Mouse (Mus musculus): Measurements from ENCODE around the gene Tbc1d23.
"Not testable (repeated sequence)": the region's sequence is repeated elsewhere in the genome, so short reads cannot be mapped to it uniquely, and the experiment has no call there.

The Tbc1d23 gene

DNA sequence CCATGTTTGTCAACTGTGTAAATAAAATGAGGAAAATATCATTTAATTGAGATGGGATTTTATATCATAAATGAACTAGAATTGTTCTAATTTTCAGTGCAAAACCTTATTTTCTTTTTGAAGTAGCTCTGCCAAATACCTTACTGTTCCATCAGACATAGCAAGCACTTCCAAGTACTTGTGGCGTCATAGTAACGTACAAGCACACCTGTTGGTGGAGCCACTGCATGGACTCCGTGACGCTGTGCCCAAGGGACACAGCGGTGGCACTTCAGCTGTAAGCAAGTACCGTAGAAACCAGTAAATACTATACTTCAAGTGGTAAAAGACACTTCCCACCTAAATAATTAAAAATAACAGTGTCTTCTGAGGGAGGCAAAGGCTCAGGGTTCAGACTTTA lies 10.9 kb downstream of the Tbc1d23 start:
- no peak for DNase-seq (ENCODE audit: low read depth, low spot score)

DNA sequence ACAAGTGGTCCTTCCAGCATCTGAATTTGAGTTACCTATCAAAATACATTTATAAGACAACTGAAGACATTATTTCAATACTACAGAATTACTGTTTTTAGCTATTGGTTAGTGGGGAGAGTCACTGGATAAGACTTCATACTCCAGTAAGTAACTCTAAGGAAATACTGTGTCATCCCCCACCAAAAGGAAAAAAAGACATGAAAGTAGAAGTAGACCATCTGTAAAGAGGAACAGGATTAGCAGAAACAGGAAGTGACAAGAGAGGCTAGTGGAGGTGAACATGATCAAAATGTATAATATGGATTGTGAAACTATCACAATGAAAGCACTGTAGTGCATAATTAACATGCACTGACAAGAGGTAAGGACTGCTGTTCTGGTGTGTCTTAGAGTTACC lies 15.3 kb downstream of the Tbc1d23 start:
- DNase-seq (ENCODE audit: low read depth, low spot score): peak; percentile 59

DNA sequence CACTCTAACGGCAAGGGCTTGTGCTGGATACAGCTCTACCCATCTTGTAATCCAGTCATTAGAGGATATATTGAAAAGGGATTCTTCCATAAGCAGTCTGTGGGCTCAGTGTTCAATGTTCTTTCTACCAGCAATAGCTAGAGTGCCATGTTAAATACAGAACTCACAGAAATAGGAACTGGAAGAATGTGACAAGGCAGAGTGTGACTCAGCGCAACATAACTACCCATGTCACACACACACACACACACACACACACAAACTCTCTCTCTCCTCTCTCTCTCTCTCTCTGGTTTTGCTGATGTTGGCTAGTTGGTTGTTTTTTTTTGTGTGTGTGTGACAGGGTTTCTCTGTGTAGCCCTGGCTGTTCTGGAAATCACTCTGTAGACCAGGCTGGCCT lies 20.3 kb downstream of the Tbc1d23 start:
- no peak for DNase-seq (ENCODE audit: low read depth, low spot score)

GRCm38 (mm10) chr16:57208342-57208741 lies 23.0 kb downstream of the Tbc1d23 start:
- DNase-seq (ENCODE audit: low read depth, low spot score): no peak

DNA sequence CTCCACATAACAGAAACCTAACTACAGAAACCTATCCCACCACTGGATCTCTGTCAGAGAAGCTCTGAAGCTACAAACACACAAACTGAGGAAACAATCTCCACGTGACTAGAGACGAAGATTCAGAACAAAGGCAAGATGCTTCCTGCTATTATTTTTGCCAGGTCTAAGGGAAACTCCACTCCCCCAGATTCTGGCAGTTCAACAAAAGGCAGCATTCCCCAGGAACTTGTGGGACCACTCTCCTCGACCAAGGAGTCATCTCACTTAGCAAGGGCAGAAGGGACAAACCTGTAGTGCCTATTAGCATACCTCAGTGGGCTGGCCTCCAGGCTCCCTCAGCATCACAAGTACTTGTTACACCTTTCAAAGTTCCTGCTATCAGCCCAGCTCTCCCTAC lies 34.0 kb downstream of the Tbc1d23 start:
- no peak for DNase-seq (ENCODE audit: low read depth, low spot score)

DNA sequence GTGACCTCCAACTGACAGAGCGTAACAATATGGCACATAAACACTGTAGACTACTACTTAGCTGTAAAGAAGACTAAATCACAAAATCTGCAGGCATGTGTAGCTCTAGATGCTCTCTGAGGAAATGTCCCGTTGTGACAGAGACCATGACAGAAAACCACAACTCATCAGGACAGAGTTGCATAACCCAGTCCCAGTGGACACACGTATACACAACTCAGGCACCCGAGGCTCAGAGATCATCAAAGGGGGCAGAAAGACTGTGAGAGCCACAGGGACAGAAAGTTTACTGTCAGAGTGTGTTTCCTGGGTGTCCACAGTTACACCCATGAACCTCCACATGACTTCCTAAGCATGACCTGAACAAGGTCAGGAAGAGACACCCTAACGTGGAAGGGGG lies 34.7 kb downstream of the Tbc1d23 start:
- no peak for DNase-seq (ENCODE audit: low read depth, low spot score)

DNA sequence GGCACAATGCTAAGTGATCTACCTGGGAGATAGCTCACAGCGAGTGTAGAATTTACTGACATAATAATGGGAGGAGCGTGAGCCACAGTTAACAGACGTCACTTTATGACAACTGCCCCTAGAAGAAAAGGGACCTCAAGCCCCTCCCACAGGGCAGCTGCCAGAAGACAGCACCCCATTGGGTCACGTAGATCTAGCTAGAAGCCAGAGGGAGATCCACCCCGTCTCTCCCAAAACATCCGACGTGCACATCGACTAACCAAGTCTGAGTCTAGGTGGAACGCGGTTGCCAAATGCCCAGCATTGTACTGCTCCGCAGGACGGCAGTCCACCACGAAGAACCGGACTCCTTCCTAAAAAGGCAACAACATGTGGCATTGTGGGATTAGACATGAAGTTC lies 40.1 kb downstream of the Tbc1d23 start:
- DNase-seq (ENCODE audit: low read depth, low spot score): no peak

GRCm38 (mm10) chr16:57190390-57190789 lies 40.9 kb downstream of the Tbc1d23 start:
- no peak for DNase-seq (ENCODE audit: low read depth, low spot score)

DNA sequence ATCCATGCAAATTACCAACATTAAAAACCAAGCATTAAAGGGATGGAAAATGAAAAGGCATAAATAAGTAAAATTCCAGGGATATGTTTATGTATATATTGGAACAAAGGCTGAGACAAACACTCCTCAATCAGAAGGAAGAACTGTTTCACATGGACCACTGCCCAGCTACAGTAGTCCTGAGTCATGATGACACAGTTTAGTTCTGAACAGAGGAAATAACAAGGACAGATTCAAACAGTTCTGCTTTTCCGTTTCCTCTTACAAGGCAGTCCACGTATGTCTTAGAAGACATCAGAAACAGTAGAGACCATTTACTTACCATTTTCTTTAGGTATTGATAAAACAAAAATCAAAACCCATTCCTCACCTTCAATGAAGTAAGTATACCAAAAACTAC lies 41.8 kb downstream of the Tbc1d23 start:
- DNase-seq (ENCODE audit: low read depth, low spot score): no peak

GRCm38 (mm10) chr16:57186618-57187017 lies 44.7 kb downstream of the Tbc1d23 start:
- DNase-seq (ENCODE audit: low read depth, low spot score): no peak

DNA sequence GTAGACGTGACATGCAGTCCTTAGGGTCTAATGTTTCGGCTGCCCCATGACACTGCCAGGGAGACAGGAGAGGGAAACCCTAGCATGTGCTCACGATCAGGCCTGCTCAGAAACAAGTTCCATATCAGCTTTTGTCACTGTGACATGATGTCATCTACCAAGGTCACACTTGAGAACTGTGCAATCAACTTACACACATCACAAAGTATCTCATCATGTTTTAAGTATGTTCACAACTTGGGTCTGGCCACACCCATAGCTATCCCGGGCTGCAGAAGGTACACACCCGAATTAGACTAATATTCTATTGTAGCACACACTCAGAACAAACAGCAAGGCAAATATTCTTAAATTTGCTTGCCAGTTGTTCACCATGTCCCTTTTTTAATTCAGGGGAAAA lies 49.3 kb downstream of the Tbc1d23 start:
- no peak for DNase-seq (ENCODE audit: low read depth, low spot score)

DNA sequence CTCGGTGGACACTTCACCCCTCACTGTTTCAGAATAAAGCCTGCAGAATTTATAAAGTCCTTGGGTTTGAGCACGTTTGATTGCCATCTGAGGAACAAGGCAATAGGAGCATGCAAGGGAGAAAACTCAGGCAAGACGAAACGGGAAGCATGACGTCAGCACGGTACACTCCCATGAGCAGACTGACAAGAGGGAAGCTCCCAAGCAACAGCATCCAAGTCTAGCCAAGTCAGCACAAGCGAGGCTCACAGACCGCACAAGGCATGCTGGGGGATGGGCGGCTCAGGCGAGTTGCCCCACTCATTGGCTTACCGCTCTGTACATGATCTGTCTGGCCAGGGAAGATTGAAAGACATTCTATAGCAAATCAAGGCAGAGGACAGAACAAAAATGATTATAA lies 50.1 kb downstream of the Tbc1d23 start:
- no peak for DNase-seq (ENCODE audit: low read depth, low spot score)

DNA sequence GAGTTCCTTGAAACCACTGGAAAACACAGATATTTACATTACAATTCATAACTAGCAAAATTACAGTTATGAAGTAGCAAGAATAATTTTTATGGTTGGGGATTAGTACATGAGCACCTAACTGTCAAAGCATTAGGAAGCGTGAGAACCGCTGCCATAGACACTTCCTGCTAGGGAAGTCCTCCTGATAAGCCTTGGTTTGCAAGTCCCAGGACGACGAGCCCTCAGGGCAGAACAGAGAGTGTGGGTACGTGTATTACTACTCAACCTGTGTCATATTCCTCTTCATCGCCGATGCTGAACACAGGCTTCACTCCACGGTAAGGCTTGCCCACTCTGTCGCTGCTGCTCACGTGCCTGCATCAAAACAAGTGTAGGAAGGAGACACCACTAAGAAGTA lies 53.6 kb downstream of the Tbc1d23 start:
- DNase-seq (ENCODE audit: low read depth, low spot score): no peak

DNA sequence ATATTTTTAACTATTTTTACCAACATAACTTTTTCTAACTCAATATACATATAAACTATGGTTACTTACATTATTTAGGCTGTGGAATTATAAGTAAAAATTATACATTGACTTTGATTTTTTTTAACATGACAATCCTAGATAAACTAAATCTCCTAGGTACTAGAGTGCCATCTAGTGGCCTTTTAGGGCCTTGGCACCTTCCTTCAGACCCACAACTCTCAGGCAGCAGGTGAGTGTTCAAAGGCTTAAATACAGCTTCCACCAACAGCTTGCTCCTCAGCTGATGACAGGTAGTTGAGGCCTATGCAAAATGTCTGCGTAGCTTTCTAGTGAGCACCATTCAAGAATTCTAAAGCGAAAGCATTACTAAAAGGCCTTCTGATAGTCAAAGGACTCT lies 54.0 kb downstream of the Tbc1d23 start:
- DNase-seq (ENCODE audit: low read depth, low spot score): peak; percentile 37

- DNase-seq (ENCODE audit: low read depth, low spot score): no peak
Observed at GRCm38 (mm10) chr16:57176276-57176675, 55.0 kb downstream of the Tbc1d23 start.

GRCm38 (mm10) chr16:57175751-57176150 lies 55.6 kb downstream of the Tbc1d23 start:
- no peak for DNase-seq (ENCODE audit: low read depth, low spot score)

GRCm38 (mm10) chr16:57174480-57174879 lies 56.8 kb downstream of the Tbc1d23 start:
- DNase-seq (ENCODE audit: low read depth, low spot score): not testable (repeated sequence)

DNA sequence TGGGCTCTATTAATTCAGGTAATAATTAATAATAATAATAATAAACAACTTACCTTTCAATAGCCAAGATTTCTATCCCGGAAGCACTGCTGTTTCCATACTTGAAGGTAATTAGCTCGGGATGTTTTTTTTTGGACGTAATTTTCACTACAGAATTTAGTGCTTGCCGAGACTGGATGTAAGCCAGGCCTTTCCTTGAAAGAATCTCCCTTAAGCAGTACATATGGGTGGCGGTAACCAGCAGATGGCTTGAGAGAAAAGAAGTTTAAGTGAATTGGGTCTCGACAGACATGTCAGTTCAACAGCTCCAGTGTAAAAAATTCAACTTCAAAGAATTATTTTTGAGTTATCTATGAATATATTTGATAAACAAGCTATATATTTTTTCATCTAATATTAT lies 59.7 kb downstream of the Tbc1d23 start:
- DNase-seq (ENCODE audit: low read depth, low spot score): no peak

GRCm38 (mm10) chr16:57171161-57171560 lies 60.1 kb downstream of the Tbc1d23 start:
- DNase-seq (ENCODE audit: low read depth, low spot score): no peak

GRCm38 (mm10) chr16:57168236-57168635 lies 63.1 kb downstream of the Tbc1d23 start:
- no peak for DNase-seq (ENCODE audit: low read depth, low spot score)

GRCm38 (mm10) chr16:57167514-57167912 lies 63.8 kb downstream of the Tbc1d23 start:
- no peak for DNase-seq (ENCODE audit: low read depth, low spot score)

GRCm38 (mm10) chr16:57166611-57167513 lies 64.4 kb downstream of the Tbc1d23 start, which contains the start of gene Nit2:
Nit2 (minus strand) TSS chr16:57167341.
- peak; percentile 83 for DNase-seq (ENCODE audit: low read depth, low spot score)

DNA sequence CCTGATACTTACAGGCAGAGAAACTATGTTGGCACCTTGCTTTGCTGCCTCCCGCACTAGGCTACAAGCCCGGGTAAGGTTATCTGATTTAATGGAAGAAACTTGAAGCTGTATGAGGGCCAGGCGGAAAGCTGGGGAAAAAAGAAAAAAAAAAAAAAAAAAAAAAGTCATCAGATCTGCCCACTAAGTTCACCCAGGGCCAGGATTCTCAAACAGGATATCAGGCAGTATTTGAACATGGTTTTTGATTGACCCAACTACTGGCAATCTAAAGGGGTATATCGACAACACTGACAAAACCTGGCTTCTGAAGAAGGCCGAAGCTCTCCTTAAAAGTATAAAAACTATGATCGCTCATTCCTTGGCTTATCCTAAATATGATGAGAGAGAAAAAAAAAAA lies 65.2 kb downstream of the Tbc1d23 start:
- no peak for DNase-seq (ENCODE audit: low read depth, low spot score)

GRCm38 (mm10) chr16:57165157-57165556 lies 66.1 kb downstream of the Tbc1d23 start:
- no peak for DNase-seq (ENCODE audit: low read depth, low spot score)

Data from A20 (cell line).